Mouse (Mus musculus): ENCODE data around the gene Olfr380. TPM values are rescaled to one million over a fixed set of nuclear protein-coding genes. Genes with fewer than 3 reads are reported as not detected.

Gene Olfr380
- polyA plus RNA-seq (2015; fragmentation: Nextera tagmentation; extraction: Ambion mirVana) = not detected in 2 replicates

- WGBS = 97% methylated on average over 1 of the region's 1 CpGs
- no peak within 1 kb of the TSS for H3K4me3 ChIP-seq
- no peak within 1 kb of the TSS for H3K9ac ChIP-seq (replicated peaks)
- peaks cover 8% of the 10 kb centered on the region; the same call in 1 of the 2 replicates for H3K9me3 ChIP-seq
- no peaks in the 10 kb centered on the region for H3K27me3 ChIP-seq
- H3K4me2 ChIP-seq (replicated peaks) = no peak within 1 kb of the TSS
- ATAC-seq (replicated peaks) = no peak
- H3K4me1 ChIP-seq = no peaks in the 10 kb centered on the region
- H3K36me3 ChIP-seq = no peaks in the 10 kb centered on the region
- no peak within 1 kb of the TSS for H3K27ac ChIP-seq (replicated peaks)
Measured at GRCm38 (mm10) chr11:73457408-73457807, at the start of gene Olfr380. Olfr380 (minus strand) TSS chr11:73457508.

DNA sequence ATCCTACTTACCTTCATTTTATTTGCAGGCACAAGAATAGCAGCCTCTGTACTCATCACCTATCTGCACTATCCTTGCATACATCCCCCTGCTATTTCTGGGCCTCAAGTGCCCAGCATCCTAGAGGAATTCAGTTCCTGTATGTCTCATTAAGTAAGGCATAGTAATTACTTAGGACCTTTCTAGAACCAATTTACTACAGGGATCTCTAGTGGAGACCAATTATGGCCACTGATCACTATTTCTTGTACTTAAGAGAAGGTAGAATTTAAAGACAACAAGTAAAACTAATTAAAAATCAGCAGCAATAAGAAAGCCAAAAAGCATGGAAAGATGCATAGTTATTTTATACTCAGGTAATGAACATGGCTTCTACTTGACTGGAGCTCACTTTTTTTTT lies 34.2 kb upstream of the Olfr380 start, which contains the start of gene Olfr381:
Gene Olfr381 (minus strand): TSS at position 101 of the 400 bp plus-strand sequence.
- Histone ChIP-seq H3K9ac (replicated peaks) (no peak within 1 kb of the TSS), H3K9me3 (0 out of 2 replicates have a peak, but pooled peaks cover 3% of the 10 kb centered on the region), H3K4me3 (no peak within 1 kb of the TSS), H3K27me3 (no peaks in the 10 kb centered on the region), H3K27ac (replicated peaks) (no peak within 1 kb of the TSS), H3K4me2 (replicated peaks) (no peak within 1 kb of the TSS), H3K4me1 (no peaks in the 10 kb centered on the region), H3K36me3 (no peaks in the 10 kb centered on the region)
- no peak for ATAC-seq (replicated peaks)

DNA sequence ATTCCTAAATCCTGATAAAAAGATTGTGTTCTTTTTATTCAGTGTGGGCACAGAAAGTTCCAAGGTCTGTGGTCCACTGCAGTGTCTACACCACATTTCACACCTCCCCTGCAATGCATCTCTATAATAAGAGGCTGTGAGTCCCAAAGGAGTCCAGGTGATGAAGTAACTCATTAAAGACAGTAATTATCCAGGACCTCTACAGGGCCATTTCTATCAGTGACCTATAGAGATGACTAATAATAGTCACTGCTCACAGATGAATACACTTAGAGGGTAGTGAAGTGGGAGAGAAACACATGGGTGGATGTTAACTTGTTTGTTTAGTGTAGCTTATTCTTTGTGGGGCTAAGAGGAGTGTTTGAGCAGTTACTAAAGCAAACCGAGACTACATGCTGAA lies 28.9 kb downstream of the Olfr380 start, which contains the start of gene Olfr378:
Gene Olfr378 (minus strand): TSS at position 101 of the 400 bp plus-strand sequence.
- Histone ChIP-seq H3K4me2 (replicated peaks) (no peak within 1 kb of the TSS), H3K4me1 (no peaks in the 10 kb centered on the region), H3K27ac (replicated peaks) (no peak within 1 kb of the TSS), H3K9me3 (0 out of 2 replicates have a peak, but pooled peaks cover 12% of the 10 kb centered on the region), H3K36me3 (no peaks in the 10 kb centered on the region), H3K27me3 (no peaks in the 10 kb centered on the region), H3K4me3 (no peak within 1 kb of the TSS), H3K9ac (replicated peaks) (no peak within 1 kb of the TSS)
- ATAC-seq (replicated peaks) = no peak
- 100% methylated on average over 1 of the region's 1 CpGs for WGBS

Other genes starting within 250 kb of the Olfr380 start
- 0.14 TPM in 1 of 2 replicates, not detected in the other for gene Trpv1, start 223.2 kb downstream of the Olfr380 start, polyA plus RNA-seq (2015; fragmentation: Nextera tagmentation; extraction: Ambion mirVana)
- gene Trpv3, start 190.1 kb downstream of the Olfr380 start, polyA plus RNA-seq (2015; fragmentation: Nextera tagmentation; extraction: Ambion mirVana) = 0.06 and 0.09 TPM in 2 replicates
- gene Aspa, start 127.9 kb downstream of the Olfr380 start, polyA plus RNA-seq (2015; fragmentation: Nextera tagmentation; extraction: Ambion mirVana) = 0.54 and 0.57 TPM in 2 replicates
- not detected in 2 replicates for gene Gm49340, start 127.8 kb downstream of the Olfr380 start, polyA plus RNA-seq (2015; fragmentation: Nextera tagmentation; extraction: Ambion mirVana)
- gene Spata22, start 127.8 kb downstream of the Olfr380 start, polyA plus RNA-seq (2015; fragmentation: Nextera tagmentation; extraction: Ambion mirVana) = not detected in 2 replicates
- not detected in 2 replicates for gene Olfr20, start 106.7 kb downstream of the Olfr380 start, polyA plus RNA-seq (2015; fragmentation: Nextera tagmentation; extraction: Ambion mirVana)
- gene Olfr376, start 86.3 kb downstream of the Olfr380 start, polyA plus RNA-seq (2015; fragmentation: Nextera tagmentation; extraction: Ambion mirVana) = not detected in 2 replicates
- gene Olfr1, start 57.9 kb downstream of the Olfr380 start, polyA plus RNA-seq (2015; fragmentation: Nextera tagmentation; extraction: Ambion mirVana) = not detected in 2 replicates
- gene Olfr378, start 29.0 kb downstream of the Olfr380 start, polyA plus RNA-seq (2015; fragmentation: Nextera tagmentation; extraction: Ambion mirVana) = not detected in 2 replicates
- gene Olfr381, start 34.1 kb upstream of the Olfr380 start, polyA plus RNA-seq (2015; fragmentation: Nextera tagmentation; extraction: Ambion mirVana) = not detected in 2 replicates
- gene Olfr382, start 59.7 kb upstream of the Olfr380 start, polyA plus RNA-seq (2015; fragmentation: Nextera tagmentation; extraction: Ambion mirVana) = not detected in 2 replicates
- gene Olfr385, start 135.5 kb upstream of the Olfr380 start, polyA plus RNA-seq (2015; fragmentation: Nextera tagmentation; extraction: Ambion mirVana) = not detected in 2 replicates
- not detected in 2 replicates for gene Olfr384, start 141.1 kb upstream of the Olfr380 start, polyA plus RNA-seq (2015; fragmentation: Nextera tagmentation; extraction: Ambion mirVana)
- not detected in 2 replicates for gene Zfp735, start 231.3 kb upstream of the Olfr380 start, polyA plus RNA-seq (2015; fragmentation: Nextera tagmentation; extraction: Ambion mirVana)